Mouse (Mus musculus) midbrain, embryonic 13.5 days (tissue): ENCODE measurements at regions not wholly inside any gene's neighbourhood (a gene's known extent, or its start where the extent isn't known, plus 50 kb on each side); places are given as distances from the start of the nearest gene placed in this dataset.

ENCODE experiments used
- ATAC-seq: fragments of 200-750 bp; cut with Nextera tagmentation; 2 replicates; pipeline ENCODE4 v1.8.0; 2017; ENCODE audit warnings: mild to moderate bottlenecking, moderate TSS enrichment, moderate library complexity
- H3K27ac ChIP-seq: fragments of 300-500 bp; sonication (generic); 2 replicates; pipeline ENCODE4 v1.5.1; 2015; ENCODE audit warnings: inconsistent platforms, mild to moderate bottlenecking, moderate library complexity
- H3K27me3 ChIP-seq: fragments of 300-500 bp; sonication (generic); 2 replicates; pipeline ENCODE4 v1.6.1; 2015; ENCODE audit warnings: mild to moderate bottlenecking, inconsistent platforms
- H3K36me3 ChIP-seq: fragments of 300-500 bp; sonication (generic); 2 replicates; pipeline ENCODE4 v1.6.1; 2015; ENCODE audit warnings: mild to moderate bottlenecking, inconsistent platforms
- H3K4me1 ChIP-seq: fragments of 300-500 bp; sonication (generic); replicated peaks from 2 replicates; pipeline ENCODE4 v1.6.1; 2015; ENCODE audit warnings: inconsistent platforms
- H3K4me2 ChIP-seq: fragments of 300-500 bp; sonication (generic); replicated peaks from 2 replicates; pipeline ENCODE4 v1.6.1; 2015; ENCODE audit warnings: moderate library complexity, mild to moderate bottlenecking, inconsistent platforms
- H3K4me3 ChIP-seq: fragments of 300-500 bp; sonication (generic); replicated peaks from 2 replicates; pipeline ENCODE4 v1.5.1; 2015; ENCODE audit warnings: mild to moderate bottlenecking, inconsistent platforms
- H3K9ac ChIP-seq: fragments of 300-500 bp; sonication (generic); replicated peaks from 2 replicates; pipeline ENCODE4 v1.6.1; 2015; ENCODE audit warnings: mild to moderate bottlenecking, inconsistent platforms
- H3K9me3 ChIP-seq: fragments of 300-500 bp; sonication (generic); 2 replicates; pipeline ENCODE4 v1.6.1; 2016; ENCODE audit warnings: mild to moderate bottlenecking, inconsistent platforms
- WGBS: fragments of 180-500 bp; shearing (Covaris S2); methylation state at CpG from one replicate; pipeline ENCODE4 v1.1.7; 2015; 5-methylcytosine and 5-hydroxymethylcytosine counted together

DNA sequence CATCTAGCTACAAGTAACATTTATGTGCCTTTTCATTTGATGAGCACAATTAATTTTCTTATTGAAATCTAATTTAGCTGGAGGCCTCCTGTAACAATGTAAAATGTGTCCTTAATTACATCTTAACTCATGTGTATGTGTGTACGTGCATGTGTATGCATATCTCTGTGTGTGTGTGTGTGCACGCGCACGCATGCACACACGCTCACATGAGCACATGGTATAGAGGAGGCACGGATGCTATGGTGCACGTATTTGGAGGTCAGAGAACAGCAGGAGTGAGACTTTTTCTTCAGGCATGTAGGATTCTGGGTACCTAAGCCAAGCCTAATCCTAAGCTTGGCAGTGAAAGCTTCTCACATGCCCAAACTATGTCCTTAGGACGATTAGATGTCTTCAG, 52.9 kb upstream of the Gorab start:
- no peak overlapping the region for H3K4me3 ChIP-seq

More for the DNA sequence above, 52.9 kb upstream of the Gorab start:
- WGBS = 94% methylated on average over 8 of the region's 8 CpGs
- ATAC-seq = no peak
- no peaks in the 10 kb centered on the region for H3K4me1 ChIP-seq
- no peak overlapping the region for H3K4me2 ChIP-seq
- no peaks in the 10 kb centered on the region for H3K27me3 ChIP-seq
- no peaks in the 10 kb centered on the region for H3K9me3 ChIP-seq
- no peak overlapping the region for H3K27ac ChIP-seq
- no peaks in the 10 kb centered on the region for H3K36me3 ChIP-seq
- H3K9ac ChIP-seq = no peak overlapping the region
